Mouse (Mus musculus) E14TG2a.4 (cell line): ENCODE measurements around the gene Higd1a.

Experiments used
- CTCF ChIP-seq: conservative IDR thresholded peaks from 2 replicates; pipeline ENCODE4 v1.5.1; 2014; ENCODE audit warnings: low read length
- NANOG ChIP-seq: IDR thresholded peaks from 2 replicates; pipeline ENCODE4 v1.6.1; 2014; ENCODE audit warnings: borderline replicate concordance, low read length, mixed read lengths
- POU5F1 ChIP-seq: IDR thresholded peaks from 2 replicates; pipeline ENCODE4 v1.6.1; 2014; ENCODE audit warnings: low read length, borderline replicate concordance

DNA sequence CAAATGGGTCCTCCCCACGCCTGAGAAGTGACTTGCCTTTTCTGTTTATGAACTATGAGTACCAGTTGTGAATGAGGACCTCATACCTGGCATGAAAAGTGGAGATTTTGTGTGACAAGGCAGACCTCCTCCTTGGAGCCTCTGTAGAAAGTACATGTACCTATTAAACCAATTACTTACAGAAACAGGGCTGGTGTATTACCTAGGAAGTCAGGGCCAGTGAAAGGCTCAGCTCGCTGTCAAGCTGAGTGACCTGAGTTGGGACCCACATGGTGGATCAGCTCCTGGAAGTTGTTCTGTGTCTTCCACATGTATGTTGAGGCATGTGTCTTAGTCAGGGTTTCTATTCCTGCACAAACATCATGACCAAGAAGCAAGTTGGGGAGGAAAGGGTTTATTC, 2.8 kb upstream of the Higd1a start:
- no peak for TF ChIP-seq CTCF
- no peak for TF ChIP-seq NANOG
- TF ChIP-seq POU5F1 = no peak
